In the genomic region with DNA sequence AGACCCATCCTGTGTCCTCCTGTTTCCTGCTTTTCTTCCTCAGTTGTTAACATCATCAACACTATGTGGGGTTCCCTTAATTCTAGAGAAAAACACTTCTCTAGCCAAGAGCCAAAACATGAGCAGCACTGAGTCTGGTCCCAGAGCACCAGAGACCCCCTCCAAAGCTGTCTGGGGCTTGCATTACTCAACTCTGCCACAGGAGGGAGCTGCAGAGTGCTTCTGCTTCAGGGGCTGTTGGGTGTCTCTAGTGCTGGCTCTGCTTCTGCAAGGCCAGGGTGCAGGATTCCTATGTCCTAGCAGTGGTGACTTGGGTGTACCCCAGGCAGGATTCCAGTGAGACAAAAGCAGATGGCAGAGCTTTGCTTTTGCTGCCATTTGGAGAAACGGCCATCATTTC, we compare ENCODE assay signal across 9 mouse cellular contexts.
A peak's percentile ranks its signal among the peaks of the same experiment; 100 is the strongest.
DNase-seq lines count a peak whose midpoint lies in the region; ATAC-seq lines count a peak whose summit lies in the region.
"Had no signal": no experiment of that assay in that cellular context is flagged by ENCODE, and none has a peak within 500 bp of the region (broad histone marks: within the 10 kb centered on the region; RNA-seq: fewer than 3 reads in every experiment).

No protein-coding gene starts in this region.

- H3K9ac ChIP-seq in kidney, embryonic 15.5 days, result no peak overlapping the region

- H3K36me3 ChIP-seq in kidney, embryonic 15.5 days, result no peaks in the 10 kb centered on the region

- peak; percentile 25 for DNase-seq in CD4-positive, CD25-positive, alpha-beta regulatory T cell, adult 2 months (ENCODE audit: low read depth, low spot score)
- peak; percentile 15 for DNase-seq in kidney, adult 9 months
- peak; percentile 57 for DNase-seq in ZHBTc4 (ENCODE audit: low read depth, low spot score)
- peak; percentile 42 for DNase-seq in kidney, postnatal 14 days
- peak; percentile 28 for DNase-seq in right cerebral cortex, postnatal 25 days

- H3K4me3 ChIP-seq in kidney, embryonic 15.5 days (replicated peaks), result no peak overlapping the region
- H3K4me3 ChIP-seq: erythroblast, embryonic 14.5 days had no signal

- H3K27me3 ChIP-seq in kidney, embryonic 15.5 days, result no peaks in the 10 kb centered on the region

- H3K9me3 ChIP-seq in kidney, embryonic 15.5 days (replicated peaks), result no peaks in the 10 kb centered on the region

- WGBS in kidney, embryonic 15.5 days, result 75% methylated on average over 1 of the region's 1 CpGs

- ATAC-seq in CD4-positive, CD25-positive, alpha-beta regulatory T cell, adult 4 months, result no peak
- no peak for ATAC-seq in kidney, embryonic 15.5 days (replicated peaks; ENCODE audit: low FRiP score)
- ATAC-seq in activated CD4-positive, CD25-positive, alpha-beta regulatory T cell, adult 4 months, result no peak

- no peaks in the 10 kb centered on the region; the same call in 1 of the 2 replicates for H3K4me1 ChIP-seq in kidney, embryonic 15.5 days

- no peak overlapping the region for H3K4me2 ChIP-seq in kidney, embryonic 15.5 days

- no peak overlapping the region for H3K27ac ChIP-seq in kidney, embryonic 15.5 days
